Mouse (Mus musculus) cerebellum, adult 2 months (tissue): ENCODE measurements around the gene Aqp2.

ENCODE experiments used
- CTCF ChIP-seq: fragments of 200-500 bp; IDR thresholded peaks from 2 replicates; pipeline ENCODE4 v1.5.1; 2011; ENCODE audit warnings: low read depth, mild to moderate bottlenecking, control low read depth, low read length, moderate library complexity, borderline replicate concordance; ENCODE audit not compliant: insufficient read depth
- POLR2A ChIP-seq: fragments of 200-500 bp; IDR thresholded peaks from 2 replicates; pipeline ENCODE4 v1.6.1; 2011; ENCODE audit warnings: low read length, control low read depth, borderline replicate concordance; ENCODE audit not compliant: insufficient read depth

GRCm38 (mm10) chr15:99603216-99603615, 24.4 kb downstream of the Aqp2 start:
- no peak for TF ChIP-seq CTCF
- no peak for TF ChIP-seq POLR2A
